Mouse (Mus musculus): ENCODE measurements around the gene Tm4sf1.
A peak's percentile ranks its signal among the peaks of the same experiment; 100 is the strongest.

The Tm4sf1 gene

GRCm38 (mm10) chr3:57287854-57288720 lies 13.7 kb downstream of the Tm4sf1 start:
- no peak for ATAC-seq (ENCODE audit: insufficient number of reproducible peaks, low FRiP score, low TSS enrichment)

- no peak for ATAC-seq (ENCODE audit: insufficient number of reproducible peaks, low FRiP score, low TSS enrichment)
These were observed 14.3 kb downstream of the Tm4sf1 start for GRCm38 (mm10) chr3:57287438-57287837.

GRCm38 (mm10) chr3:57278225-57278624 lies 23.6 kb downstream of the Tm4sf1 start:
- ATAC-seq (ENCODE audit: insufficient number of reproducible peaks, low FRiP score, low TSS enrichment) = no peak

- ATAC-seq (ENCODE audit: insufficient number of reproducible peaks, low FRiP score, low TSS enrichment) = no peak
These were observed 24.3 kb downstream of the Tm4sf1 start for GRCm38 (mm10) chr3:57277453-57277852.

- no peak for ATAC-seq (ENCODE audit: insufficient number of reproducible peaks, low FRiP score, low TSS enrichment)
These were observed 25.0 kb downstream of the Tm4sf1 start for GRCm38 (mm10) chr3:57276821-57277220.

- ATAC-seq (ENCODE audit: insufficient number of reproducible peaks, low FRiP score, low TSS enrichment) = no peak
These were observed 32.8 kb downstream of the Tm4sf1 start for GRCm38 (mm10) chr3:57268994-57269393.

DNA sequence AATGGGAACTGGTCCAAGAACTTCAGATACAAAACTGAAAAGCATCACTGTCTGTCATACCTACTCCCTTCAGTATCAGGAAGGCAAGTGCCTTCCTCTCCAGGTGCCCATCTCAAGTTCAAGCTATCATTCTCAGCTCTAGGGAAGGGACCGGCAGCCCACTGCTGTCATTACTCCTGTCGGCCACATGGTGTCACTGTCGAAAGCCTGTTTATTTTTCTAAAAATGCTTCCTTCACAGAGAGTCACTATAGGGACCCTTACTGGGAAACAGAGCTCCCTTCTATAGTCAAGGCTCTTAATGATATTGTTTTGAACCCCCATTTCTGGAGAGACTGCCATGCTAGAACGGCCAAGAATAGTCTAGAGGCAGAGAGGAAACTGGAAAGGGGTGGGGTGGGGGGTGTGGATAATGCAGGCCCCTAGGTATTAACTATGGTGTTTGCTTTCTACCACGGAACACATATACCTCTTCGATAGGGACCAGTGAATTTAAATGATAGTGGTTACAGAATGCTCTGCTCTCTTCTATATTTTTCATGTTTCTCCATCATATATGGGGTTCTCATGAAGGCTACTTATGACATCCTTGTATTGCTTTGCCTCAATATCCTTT lies 34.1 kb downstream of the Tm4sf1 start:
- 0 out of 2 replicates have a peak, but pooled peaks have one; percentile 56 for ATAC-seq (ENCODE audit: insufficient number of reproducible peaks, low FRiP score, low TSS enrichment)

DNA sequence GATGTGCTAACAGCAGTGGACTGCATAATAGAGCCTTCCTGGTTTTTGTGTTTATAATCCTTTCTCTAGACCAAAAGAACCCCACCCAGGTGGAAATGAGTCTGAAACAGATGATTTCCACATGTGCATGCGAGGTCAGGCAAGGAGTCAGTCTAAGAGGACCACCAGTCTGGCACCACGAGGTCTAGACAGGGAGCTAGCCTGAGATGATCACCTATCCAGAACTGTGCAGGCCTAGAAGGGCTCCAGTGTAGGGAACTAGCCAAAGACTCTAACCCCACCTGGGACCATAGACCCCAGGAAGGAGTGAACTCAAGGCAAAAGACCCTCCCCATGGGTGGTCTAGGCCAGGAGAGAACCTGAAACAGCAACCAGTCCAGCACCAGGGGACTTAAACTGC lies 48.7 kb downstream of the Tm4sf1 start:
- no peak for ATAC-seq (ENCODE audit: insufficient number of reproducible peaks, low FRiP score, low TSS enrichment)

- no peak for ATAC-seq (ENCODE audit: insufficient number of reproducible peaks, low FRiP score, low TSS enrichment)
These were observed 49.2 kb downstream of the Tm4sf1 start for GRCm38 (mm10) chr3:57252551-57252950.

DNA sequence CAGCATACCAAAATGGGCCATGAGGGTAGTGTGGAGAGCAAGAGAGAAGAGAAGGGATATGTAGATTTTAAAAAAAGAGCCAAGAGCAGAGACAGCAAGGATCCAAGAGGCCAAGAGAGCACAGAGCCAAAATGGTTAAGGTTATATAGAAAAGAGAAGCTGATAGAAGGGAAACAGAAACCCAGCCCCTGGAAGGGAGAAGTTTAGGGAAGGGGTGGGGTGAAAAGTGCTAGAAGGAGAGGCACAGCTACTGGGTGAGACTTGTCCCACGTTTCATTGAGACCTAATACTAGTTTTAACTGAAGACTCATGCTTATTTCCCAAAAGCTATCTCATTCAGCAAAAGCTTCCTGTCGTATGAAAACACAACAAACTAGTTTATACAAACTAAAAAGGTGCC lies 56.5 kb downstream of the Tm4sf1 start:
- no peak for ATAC-seq (ENCODE audit: insufficient number of reproducible peaks, low FRiP score, low TSS enrichment)
